Mouse (Mus musculus): Measurements from ENCODE around the gene Fam162b. TPM values are rescaled to one million over a fixed set of nuclear protein-coding genes. Genes with fewer than 3 reads are reported as not detected.

Fam162b gene
- polyA plus RNA-seq (2012; rRNA removed): 1.4 and 2.5 TPM in 2 replicates

DNA sequence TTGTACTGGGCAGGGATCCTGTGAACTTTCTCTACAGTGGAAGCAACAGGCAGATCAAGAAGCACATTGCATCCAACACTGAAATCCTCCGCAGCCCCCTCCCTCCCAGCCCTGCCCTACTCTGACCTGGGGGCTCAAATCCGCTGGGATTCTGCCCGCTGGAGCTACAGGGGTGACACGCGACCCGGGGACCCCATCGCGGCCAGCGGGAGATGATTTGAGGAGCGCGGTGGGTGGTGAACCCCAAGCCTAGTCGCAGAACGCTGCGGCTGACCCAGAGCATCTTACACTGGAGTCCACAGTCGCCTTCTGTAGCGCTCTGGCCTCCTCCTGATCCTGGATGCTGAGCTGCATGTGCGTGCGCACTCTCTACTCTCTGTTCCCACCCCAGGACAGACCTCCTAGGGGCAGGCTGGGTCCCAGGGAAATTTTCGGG, at the start of gene Fam162b:
TSS of gene Fam162b (minus strand) at position 379 of the 436 bp plus-strand sequence.

DNA sequence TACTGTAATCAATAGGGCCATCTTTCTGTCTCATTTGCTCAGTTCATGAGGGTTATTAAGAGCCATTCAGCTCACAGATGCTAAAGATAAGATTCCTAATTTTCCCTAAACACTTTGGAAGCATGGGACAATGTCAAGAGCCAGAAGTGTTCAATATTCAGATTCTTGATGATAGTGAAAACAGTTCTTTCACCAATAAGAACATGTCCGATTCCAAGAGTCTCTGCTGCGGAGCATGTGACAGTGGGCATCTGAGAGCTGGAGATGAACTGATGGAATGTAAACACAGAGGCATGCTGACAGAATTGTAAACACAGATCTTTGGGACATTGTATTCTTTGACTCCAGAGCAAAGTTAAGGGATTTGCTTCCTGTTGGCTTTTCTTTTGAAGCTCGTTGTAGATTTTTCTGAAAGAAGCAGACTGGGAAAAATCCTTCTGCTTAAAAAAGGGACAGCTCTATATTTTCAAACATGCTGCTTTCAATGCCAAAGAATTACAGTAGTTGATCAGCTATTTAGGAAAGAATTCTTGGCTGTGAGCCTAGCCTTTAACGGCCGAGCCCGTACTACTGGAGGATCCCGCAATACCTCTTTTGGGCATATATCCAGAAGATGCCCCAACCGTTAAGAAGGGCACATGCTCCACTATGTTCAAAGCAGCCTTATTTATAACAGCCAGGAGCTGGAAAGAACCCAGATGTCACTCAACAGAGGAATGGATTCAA, 41.3 kb upstream of the Fam162b start, which contains the start of gene Gprc6a:
TSS of gene Gprc6a (minus strand) at position 51 of the 726 bp plus-strand sequence.

Other genes with a start within 250 kb of the Fam162b start
- gene Gm49339, start 109.9 kb downstream of the Fam162b start, polyA plus RNA-seq (2012; rRNA removed): 0.42 and 0.62 TPM in 2 replicates
- gene Lilr4b, start 109.9 kb downstream of the Fam162b start, polyA plus RNA-seq (2012; rRNA removed): 0.35 and 0.56 TPM in 2 replicates
- 0.26 and 0.35 TPM in 2 replicates for gene Lilrb4a, start 99.6 kb downstream of the Fam162b start, polyA plus RNA-seq (2012; rRNA removed)
- gene Gprc6a, start 40.9 kb upstream of the Fam162b start, polyA plus RNA-seq (2012; rRNA removed): not detected in 2 replicates
- 0.12 and 0.84 TPM in 2 replicates for gene Rfx6, start 87.2 kb upstream of the Fam162b start, polyA plus RNA-seq (2012; rRNA removed)

Measured in stomach, adult 2 months (tissue).